Mouse (Mus musculus) limb, embryonic 10.5 days (tissue): ENCODE measurements at regions not wholly inside any gene's neighbourhood (a gene's known extent, or its start where the extent isn't known, plus 50 kb on each side); places are given as distances from the start of the nearest gene placed in this dataset.
A peak's percentile ranks its signal among the peaks of the same experiment; 100 is the strongest.
"Not testable (repeated sequence)": the region's sequence is repeated elsewhere in the genome, so short reads cannot be mapped to it uniquely, and the experiment has no call there.

Experiments used
- DNase-seq: peaks from one replicate; pipeline ENCODE4 v3.0.0-alpha.2; 2017; ENCODE audit warnings: low spot score
- H3K27ac ChIP-seq: fragments of 300-500 bp; sonication (generic); 2 replicates; pipeline ENCODE4 v1.5.1; 2016; ENCODE audit warnings: mild to moderate bottlenecking
- H3K27me3 ChIP-seq: fragments of 300-500 bp; sonication (generic); 2 replicates; pipeline ENCODE4 v1.6.1; 2016; ENCODE audit warnings: low read depth, mild to moderate bottlenecking; ENCODE audit not compliant: poor library complexity, severe bottlenecking
- H3K36me3 ChIP-seq: fragments of 300-500 bp; sonication (generic); 2 replicates; pipeline ENCODE4 v1.6.1; 2016; ENCODE audit warnings: mild to moderate bottlenecking, moderate library complexity
- H3K4me1 ChIP-seq: fragments of 300-500 bp; sonication (generic); 2 replicates; pipeline ENCODE4 v1.6.1; 2016
- H3K4me3 ChIP-seq: fragments of 300-500 bp; sonication (generic); 2 replicates; pipeline ENCODE4 v1.5.1; 2016; ENCODE audit warnings: mild to moderate bottlenecking, moderate library complexity
- H3K9me3 ChIP-seq: fragments of 300-500 bp; sonication (generic); replicated peaks from 2 replicates; pipeline ENCODE4 v1.6.1; 2016; ENCODE audit warnings: mild to moderate bottlenecking
- WGBS: fragments of 180-500 bp; shearing (Covaris S2); methylation state at CpG from one replicate; pipeline ENCODE4 v1.1.7; 2016; 5-methylcytosine and 5-hydroxymethylcytosine counted together

DNA sequence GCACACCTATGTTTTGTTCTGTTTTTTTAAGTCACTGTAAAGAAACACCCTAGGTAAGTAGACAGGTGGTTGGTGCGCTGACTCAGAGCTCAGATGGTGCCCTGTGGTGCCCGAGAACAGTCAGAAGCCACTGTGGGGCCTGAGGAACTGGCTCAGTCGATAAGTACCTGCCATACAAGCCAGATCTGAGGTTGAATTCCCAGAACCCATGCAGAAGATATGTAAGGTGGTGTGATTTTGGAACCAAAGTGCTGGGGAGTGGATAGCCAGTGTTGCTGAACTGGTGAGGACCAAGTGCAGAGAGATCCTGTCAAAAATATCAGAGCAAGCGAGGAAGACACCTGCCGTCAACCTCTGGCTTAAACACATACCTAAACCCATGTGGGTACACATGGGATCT, 65.4 kb downstream of the Chst1 start:
- Histone ChIP-seq H3K27me3 (peaks cover under 1% of the 10 kb centered on the region; the same call in 1 of the 2 replicates), H3K4me1 (0 out of 2 replicates have a peak, but pooled peaks cover 4% of the 10 kb centered on the region), H3K4me3 (no peak overlapping the region), H3K36me3 (no peaks in the 10 kb centered on the region), H3K9me3 (0 out of 2 replicates have a peak, but pooled peaks cover 1% of the 10 kb centered on the region), H3K27ac (no peak overlapping the region)
- 80% methylated on average over 5 of the region's 5 CpGs for WGBS
- no peak for DNase-seq

DNA sequence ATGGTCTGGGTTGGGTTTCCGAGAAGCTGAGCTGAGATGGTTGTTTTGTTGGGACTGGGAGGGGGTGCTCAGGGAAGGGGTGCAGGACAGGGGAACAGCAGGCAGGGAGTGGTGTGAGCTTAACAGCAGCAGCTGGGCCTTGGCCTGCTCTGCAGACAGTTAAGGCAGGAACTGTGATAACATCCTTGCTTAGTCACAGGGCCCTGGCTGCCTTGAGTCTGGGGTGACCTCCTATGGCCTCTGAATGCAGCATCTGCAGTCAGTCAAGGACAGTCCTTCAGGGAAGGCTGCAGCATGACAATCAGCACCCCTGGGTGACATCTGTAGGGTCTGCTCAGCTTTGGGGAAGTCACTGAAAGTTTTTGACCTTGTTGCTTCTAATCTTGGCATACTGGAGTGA, 67.7 kb downstream of the Chst1 start:
- peaks cover 12% of the 10 kb centered on the region; the same call in 1 of the 2 replicates for H3K27me3 ChIP-seq
- DNase-seq, result no peak
- WGBS, result 65% methylated on average over 1 of the region's 1 CpGs
- no peak overlapping the region for H3K4me3 ChIP-seq
- no peaks in the 10 kb centered on the region for H3K36me3 ChIP-seq
- H3K4me1 ChIP-seq, result 0 out of 2 replicates have a peak, but pooled peaks cover 4% of the 10 kb centered on the region
- no peak overlapping the region for H3K27ac ChIP-seq
- no peaks in the 10 kb centered on the region for H3K9me3 ChIP-seq

DNA sequence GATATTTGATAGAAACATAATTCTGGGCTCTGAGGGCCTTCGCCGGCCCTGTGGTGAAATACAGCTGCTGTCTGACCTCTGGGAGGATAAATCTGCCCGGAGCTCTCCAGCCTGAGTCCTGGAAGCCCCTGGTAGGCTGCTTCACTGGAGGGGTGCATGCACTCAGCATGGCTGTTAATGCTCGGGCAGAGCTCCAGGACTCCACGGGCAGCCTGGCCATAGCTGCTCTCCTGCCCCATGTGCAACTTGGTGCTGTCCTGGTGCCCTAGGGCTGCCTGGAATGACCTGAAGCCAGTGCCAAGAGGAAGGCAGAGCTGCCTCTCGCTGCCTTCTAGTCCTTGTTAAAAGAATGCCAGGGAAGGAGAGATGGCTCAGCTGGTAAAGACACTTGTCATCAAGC, 68.2 kb downstream of the Chst1 start:
- DNase-seq, result no peak
- Histone ChIP-seq H3K27ac (no peak overlapping the region), H3K36me3 (no peaks in the 10 kb centered on the region), H3K27me3 (peaks cover 12% of the 10 kb centered on the region; the same call in 1 of the 2 replicates), H3K4me3 (no peak overlapping the region), H3K9me3 (no peaks in the 10 kb centered on the region), H3K4me1 (0 out of 2 replicates have a peak, but pooled peaks cover 4% of the 10 kb centered on the region)
- 58% methylated on average over 6 of the region's 6 CpGs for WGBS

GRCm38 (mm10) chr2:92669431-92670081, 70.0 kb downstream of the Chst1 start:
- H3K4me1 ChIP-seq, H3K36me3 ChIP-seq, H3K27ac ChIP-seq, H3K9me3 ChIP-seq, DNase-seq, H3K4me3 ChIP-seq: not testable (repeated sequence)
- peaks cover 12% of the 10 kb centered on the region; the same call in 1 of the 2 replicates for H3K27me3 ChIP-seq
- WGBS, result 45% methylated on average over 10 of the region's 10 CpGs

GRCm38 (mm10) chr2:92671586-92671985, 72.1 kb downstream of the Chst1 start:
- WGBS, result 39% methylated on average over 5 of the region's 5 CpGs
- H3K4me1 ChIP-seq, result peaks cover 4% of the 10 kb centered on the region; the same call in 1 of the 2 replicates
- no peaks in the 10 kb centered on the region for H3K9me3 ChIP-seq
- DNase-seq, result peak; percentile 86
- H3K36me3 ChIP-seq, result no peaks in the 10 kb centered on the region
- peaks cover 12% of the 10 kb centered on the region; the same call in 1 of the 2 replicates for H3K27me3 ChIP-seq
- no peak overlapping the region for H3K27ac ChIP-seq
- H3K4me3 ChIP-seq, result no peak overlapping the region

GRCm38 (mm10) chr2:92672106-92672505, 72.6 kb downstream of the Chst1 start:
- H3K27ac ChIP-seq, result no peak overlapping the region
- H3K27me3 ChIP-seq, result peaks cover 12% of the 10 kb centered on the region; the same call in 1 of the 2 replicates
- no peak overlapping the region for H3K4me3 ChIP-seq
- H3K9me3 ChIP-seq, result no peaks in the 10 kb centered on the region
- no peak for DNase-seq
- H3K36me3 ChIP-seq, result no peaks in the 10 kb centered on the region
- H3K4me1 ChIP-seq, result peaks cover 8% of the 10 kb centered on the region; the same call in 1 of the 2 replicates
- 74% methylated on average over 4 of the region's 4 CpGs for WGBS

DNA sequence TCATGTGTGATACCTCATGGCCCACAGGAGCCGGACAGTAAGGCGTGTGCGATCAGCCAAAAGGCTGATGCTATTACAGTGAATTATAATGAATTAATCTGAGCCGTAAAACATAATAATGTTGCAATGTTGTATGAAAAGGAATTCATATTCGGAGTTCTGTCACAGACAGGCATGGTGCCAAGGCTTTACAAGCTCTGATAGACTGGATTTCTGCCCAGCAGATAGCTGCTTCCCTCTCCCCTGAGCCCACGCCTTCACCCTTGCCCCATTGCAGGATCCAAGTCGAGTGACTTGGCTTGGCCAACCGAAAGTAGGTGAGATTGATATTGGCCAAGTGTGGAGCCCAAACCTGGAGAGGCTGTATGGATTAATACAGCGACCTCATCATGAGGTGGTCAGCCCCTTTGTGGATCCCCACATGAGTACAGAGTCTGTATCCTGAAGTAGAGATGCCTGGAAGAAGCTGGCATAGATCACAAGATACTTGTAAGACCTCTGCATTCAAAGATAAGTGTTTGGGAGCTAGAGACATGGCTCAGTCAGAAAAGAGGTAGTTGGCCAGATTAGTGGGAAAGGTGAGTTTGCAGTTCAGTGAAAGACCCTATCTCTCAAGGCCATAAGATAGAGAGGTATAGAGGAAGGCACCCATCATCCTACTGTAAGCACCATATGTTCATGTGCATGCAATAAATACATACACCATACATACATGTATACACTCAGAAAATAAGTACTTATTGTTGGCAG, 73.7 kb downstream of the Chst1 start:
- H3K4me1 ChIP-seq, result peaks cover 5% of the 10 kb centered on the region; the same call in 1 of the 2 replicates
- H3K36me3 ChIP-seq, result no peaks in the 10 kb centered on the region
- no peaks in the 10 kb centered on the region for H3K9me3 ChIP-seq
- H3K27ac ChIP-seq, result no peak overlapping the region
- DNase-seq, result no peak
- H3K27me3 ChIP-seq, result peaks cover 12% of the 10 kb centered on the region; the same call in 1 of the 2 replicates
- no peak overlapping the region for H3K4me3 ChIP-seq
- WGBS, result 90% methylated on average over 9 of the region's 9 CpGs

DNA sequence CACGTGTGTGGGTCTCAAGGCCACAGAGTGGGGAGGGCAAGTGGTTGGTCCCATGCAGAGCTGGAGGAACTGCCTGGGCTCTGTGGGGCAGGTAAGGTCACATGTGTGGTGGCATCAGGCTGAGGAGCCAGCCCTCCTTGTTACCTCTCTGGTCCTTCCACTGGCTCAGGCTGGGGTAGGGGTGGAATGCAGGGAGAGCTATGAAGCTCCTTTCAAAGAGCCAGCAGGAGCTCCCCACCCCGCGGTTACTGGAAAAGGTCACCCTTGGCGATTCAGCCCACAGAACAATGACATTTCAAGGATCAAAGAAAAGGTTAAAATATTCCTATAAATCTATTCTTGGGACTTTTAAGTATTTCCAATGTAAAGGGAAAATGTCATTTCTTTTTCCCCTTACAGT, 74.4 kb downstream of the Chst1 start:
- WGBS, result 36% methylated on average over 4 of the region's 4 CpGs
- Histone ChIP-seq H3K36me3 (no peaks in the 10 kb centered on the region), H3K27ac (no peak overlapping the region), H3K4me3 (no peak overlapping the region), H3K27me3 (peaks cover 12% of the 10 kb centered on the region; the same call in 1 of the 2 replicates), H3K4me1 (peaks cover 5% of the 10 kb centered on the region; the same call in 1 of the 2 replicates), H3K9me3 (no peaks in the 10 kb centered on the region)
- no peak for DNase-seq

GRCm38 (mm10) chr2:92675247-92675646, 75.7 kb downstream of the Chst1 start:
- peaks cover 8% of the 10 kb centered on the region; the same call in 1 of the 2 replicates for H3K27me3 ChIP-seq
- H3K36me3 ChIP-seq, result no peaks in the 10 kb centered on the region
- no peak overlapping the region for H3K4me3 ChIP-seq
- 61% methylated on average over 9 of the region's 9 CpGs for WGBS
- H3K27ac ChIP-seq, result no peak overlapping the region
- H3K9me3 ChIP-seq, result no peaks in the 10 kb centered on the region
- peaks cover 5% of the 10 kb centered on the region; the same call in 1 of the 2 replicates for H3K4me1 ChIP-seq
- no peak for DNase-seq

DNA sequence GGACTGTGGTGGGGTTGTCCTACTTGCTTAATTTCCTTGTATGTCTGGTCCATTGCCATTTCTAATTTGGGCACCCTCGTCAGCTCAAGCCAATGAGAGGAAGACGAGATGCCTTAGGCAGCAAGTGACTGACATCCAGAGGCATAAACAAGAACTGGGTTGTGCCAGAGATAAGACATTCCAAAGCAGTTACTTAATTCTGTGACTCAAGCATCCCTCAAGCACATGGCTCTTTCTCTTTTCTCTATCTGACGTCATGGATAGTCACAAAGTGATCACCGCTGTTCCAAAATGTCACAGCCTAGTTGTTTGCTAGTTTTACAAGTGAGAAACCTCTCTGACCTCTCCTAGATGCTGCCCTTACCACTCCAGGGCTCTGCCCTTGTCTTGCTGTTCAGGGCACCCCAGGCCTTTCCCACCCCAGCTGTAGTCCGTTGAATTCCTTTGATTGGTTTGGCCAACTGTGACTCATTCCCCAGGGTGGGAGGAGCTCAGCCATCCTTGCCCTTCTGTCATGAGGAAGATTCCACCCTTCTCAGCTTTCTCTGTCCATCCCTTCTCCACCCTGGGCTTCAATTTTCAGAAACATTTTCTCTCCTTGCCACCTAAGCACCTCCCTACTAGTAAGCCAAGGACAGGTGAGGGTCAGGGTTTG, 78.9 kb downstream of the Chst1 start:
- H3K27me3 ChIP-seq, result no peaks in the 10 kb centered on the region
- 74% methylated on average over 5 of the region's 5 CpGs for WGBS
- DNase-seq, result no peak
- no peak overlapping the region for H3K27ac ChIP-seq
- H3K9me3 ChIP-seq, result no peaks in the 10 kb centered on the region
- no peaks in the 10 kb centered on the region for H3K36me3 ChIP-seq
- H3K4me3 ChIP-seq, result no peak overlapping the region
- H3K4me1 ChIP-seq, result peaks cover 5% of the 10 kb centered on the region; the same call in 1 of the 2 replicates

DNA sequence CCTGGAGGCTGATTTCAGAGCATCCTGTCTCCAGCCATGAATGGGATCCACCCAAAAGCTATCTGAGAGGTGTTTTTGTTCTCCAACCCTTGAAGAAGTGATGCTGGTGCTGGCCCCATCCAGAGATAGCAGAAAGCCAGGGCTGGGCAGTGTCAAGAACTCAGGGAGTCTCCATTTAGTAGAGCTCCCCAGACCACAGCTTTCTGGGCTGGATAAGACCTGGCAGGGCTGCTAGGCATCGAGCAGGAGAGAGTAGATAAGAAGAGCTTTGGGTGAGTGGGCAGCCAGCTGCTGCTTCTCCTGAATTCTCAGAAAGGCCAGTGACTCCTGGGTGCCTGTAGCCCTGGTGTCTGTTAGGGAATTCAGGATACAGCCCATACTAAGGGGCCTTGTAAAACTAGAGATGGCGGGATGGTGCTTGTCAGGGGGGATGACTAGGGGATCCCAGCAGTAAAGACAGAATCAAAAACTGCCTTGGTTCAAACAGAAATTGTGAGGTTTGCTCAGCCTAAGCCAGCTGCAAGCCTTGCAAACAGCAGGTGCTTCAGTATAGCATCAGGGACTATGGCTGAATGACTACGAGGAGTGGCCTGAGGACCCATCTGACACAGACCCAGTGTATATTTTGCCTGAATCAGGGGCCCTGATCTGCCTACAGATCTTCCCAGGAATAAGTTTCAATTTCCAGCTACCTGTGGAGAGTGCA, 79.6 kb downstream of the Chst1 start:
- Histone ChIP-seq H3K9me3 (no peaks in the 10 kb centered on the region), H3K4me3 (no peak overlapping the region)
- WGBS, result 82% methylated on average over 3 of the region's 3 CpGs

DNA sequence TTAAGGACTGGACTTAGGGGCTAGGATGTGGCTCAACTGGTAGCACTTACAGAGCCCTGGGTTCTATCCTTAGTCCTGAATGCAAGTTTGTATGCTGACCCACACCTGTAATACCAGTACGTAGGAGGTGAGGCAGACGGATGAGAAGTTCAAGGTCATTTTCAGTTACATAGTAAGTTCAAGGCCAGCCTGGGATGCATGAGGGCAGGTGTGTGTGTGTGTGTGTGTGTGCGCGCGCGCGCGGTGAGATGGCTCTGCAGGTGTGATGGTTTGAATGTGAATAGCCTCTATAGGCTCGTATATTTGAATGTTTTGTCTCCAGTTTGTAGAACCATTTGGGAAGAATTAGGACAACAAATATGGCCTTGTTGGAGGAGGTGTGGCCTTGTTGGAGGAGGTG, 82.7 kb downstream of the Chst1 start:
- no peaks in the 10 kb centered on the region for H3K4me1 ChIP-seq
- no peak overlapping the region for H3K27ac ChIP-seq
- no peak overlapping the region for H3K4me3 ChIP-seq
- DNase-seq, result no peak
- no peaks in the 10 kb centered on the region for H3K9me3 ChIP-seq
- 96% methylated on average over 9 of the region's 9 CpGs for WGBS
- H3K27me3 ChIP-seq, result no peaks in the 10 kb centered on the region
- no peaks in the 10 kb centered on the region for H3K36me3 ChIP-seq

More for the DNA sequence above, 79.6 kb downstream of the Chst1 start:
- H3K36me3 ChIP-seq, result no peaks in the 10 kb centered on the region
- peaks cover 5% of the 10 kb centered on the region; the same call in 1 of the 2 replicates for H3K4me1 ChIP-seq
- H3K27me3 ChIP-seq, result no peaks in the 10 kb centered on the region
- DNase-seq, result no peak
- H3K27ac ChIP-seq, result no peak overlapping the region
